Mouse (Mus musculus) intestine, postnatal 0 days (tissue): ENCODE results near the gene Ifnar1. TPM values are rescaled to one million over a fixed set of nuclear protein-coding genes. Genes with fewer than 3 reads are reported as not detected.

Experiments used
- ATAC-seq: fragments of 200-750 bp; cut with Nextera tagmentation; 2 replicates; pipeline ENCODE4 v1.8.0; 2017; ENCODE audit warnings: mild to moderate bottlenecking, moderate TSS enrichment, moderate library complexity
- H3K27ac ChIP-seq: fragments of 300-500 bp; sonication (generic); 2 replicates; pipeline ENCODE4 v1.5.1; 2014; ENCODE audit warnings: mild to moderate bottlenecking, low read depth, low read length, moderate library complexity
- H3K27me3 ChIP-seq: fragments of 300-500 bp; sonication (generic); replicated peaks from 2 replicates; pipeline ENCODE4 v1.6.1; 2014; ENCODE audit warnings: low read length, mixed read lengths; ENCODE audit not compliant: control insufficient read depth, insufficient read depth
- H3K36me3 ChIP-seq: fragments of 300-500 bp; sonication (generic); 2 replicates; pipeline ENCODE4 v1.6.1; 2014; ENCODE audit warnings: mild to moderate bottlenecking, moderate library complexity; ENCODE audit not compliant: control insufficient read depth, insufficient read depth
- H3K4me1 ChIP-seq: fragments of 300-500 bp; sonication (generic); replicated peaks from 2 replicates; pipeline ENCODE4 v1.6.1; 2014; ENCODE audit warnings: antibody characterized with exemption, low read length, mixed read lengths; ENCODE audit not compliant: control insufficient read depth, insufficient read depth
- H3K4me2 ChIP-seq: fragments of 300-500 bp; sonication (generic); replicated peaks from 2 replicates; pipeline ENCODE4 v1.6.1; 2014; ENCODE audit warnings: low read depth, mild to moderate bottlenecking, moderate library complexity
- H3K4me3 ChIP-seq: fragments of 300-500 bp; sonication (generic); 2 replicates; pipeline ENCODE4 v1.5.1; 2014; ENCODE audit warnings: low read depth, low read length
- H3K9ac ChIP-seq: fragments of 300-500 bp; sonication (generic); 2 replicates; pipeline ENCODE4 v1.6.1; 2014; ENCODE audit warnings: mild to moderate bottlenecking, low read depth, low read length
- H3K9me3 ChIP-seq: fragments of 300-500 bp; sonication (generic); 2 replicates; pipeline ENCODE4 v1.6.1; 2016; ENCODE audit warnings: mixed run types; ENCODE audit not compliant: control insufficient read depth
- CTCF ChIP-seq: sonication (generic); IDR thresholded peaks from 2 replicates; pipeline ENCODE4 v1.5.1; 2016; ENCODE audit warnings: low read depth, mild to moderate bottlenecking, control low read depth, antibody characterized with exemption, moderate library complexity
- WGBS: fragments of 180-500 bp; shearing (Covaris S2); extraction: QIAGEN DNeasy Blood & Tissue Kit; methylation state at CpG from one replicate; pipeline ENCODE4 v1.1.7; 2014; 5-methylcytosine and 5-hydroxymethylcytosine counted together
- polyA plus RNA-seq: library from polyadenylated mRNA; unstranded; fragments of >200 nt; fragmentation: Nextera tagmentation; extraction: Ambion mirVana; gene quantifications from 2 replicates; pipeline ENCODE4 v1.2.1, GENCODE M21; 2015

The Ifnar1 gene
- polyA plus RNA-seq, 1 experiment from 2014 or later: 18.2 TPM

DNA sequence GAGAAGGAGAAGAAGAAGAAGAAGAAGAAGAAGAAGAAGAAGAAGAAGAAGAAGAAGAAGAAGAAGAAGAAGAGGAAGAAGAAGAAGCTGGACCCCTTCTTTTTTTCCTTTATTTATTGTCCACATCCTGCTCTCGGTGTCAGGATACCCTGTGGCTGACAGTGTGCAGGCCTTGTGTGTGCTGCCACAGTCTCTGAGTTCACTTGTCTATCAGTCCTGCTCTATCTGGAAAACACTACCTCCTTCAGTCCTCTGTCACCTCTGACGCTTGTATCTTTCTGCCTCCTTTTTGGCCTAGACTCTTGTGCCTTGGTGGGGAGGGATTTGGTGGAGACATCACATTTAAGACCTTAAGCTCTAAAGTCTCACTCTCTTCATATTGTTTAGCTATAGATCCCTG is 21.6 kb upstream of the Ifnar1 start:
- H3K9ac ChIP-seq: no peak overlapping the region
- no peak for ATAC-seq
- no peaks in the 10 kb centered on the region for H3K27me3 ChIP-seq
- no peak overlapping the region for H3K4me2 ChIP-seq
- no peak overlapping the region for H3K27ac ChIP-seq
- H3K9me3 ChIP-seq: no peaks in the 10 kb centered on the region
- WGBS: 77% methylated on average over 2 of the region's 2 CpGs
- H3K36me3 ChIP-seq: no peaks in the 10 kb centered on the region
- TF ChIP-seq CTCF: no peak
- H3K4me3 ChIP-seq: no peak overlapping the region
- peaks cover 3% of the 10 kb centered on the region; the same call in 1 of the 2 replicates for H3K4me1 ChIP-seq

DNA sequence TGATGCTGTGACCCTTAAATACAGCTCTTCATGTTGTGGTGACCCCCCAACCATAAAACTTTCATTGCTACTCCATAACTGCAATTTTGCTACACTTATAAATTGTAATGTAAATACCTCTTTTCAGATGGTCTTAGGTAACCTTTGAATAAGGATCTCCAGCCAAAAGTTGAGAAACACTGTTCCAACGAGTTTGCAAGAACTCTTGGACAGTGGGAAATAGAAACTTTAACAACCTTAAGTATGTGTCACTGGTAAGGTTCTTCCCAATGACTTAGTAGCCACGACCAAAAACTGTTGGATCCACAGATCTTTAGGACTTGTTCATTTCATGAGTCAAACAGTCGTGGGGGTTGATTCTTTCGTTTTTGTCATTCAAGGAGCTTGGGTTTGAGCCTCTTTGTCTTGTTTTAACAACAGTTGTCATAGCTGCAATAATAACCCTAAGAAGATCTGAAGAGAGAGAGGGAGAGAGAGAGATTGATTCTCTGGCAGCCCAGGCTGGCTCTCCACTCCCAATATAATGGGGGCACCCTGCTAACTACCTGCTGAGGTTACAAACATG is 21.1 kb upstream of the Ifnar1 start:
- WGBS: 77% methylated on average over 4 of the region's 4 CpGs
- H3K9me3 ChIP-seq: no peaks in the 10 kb centered on the region
- H3K27ac ChIP-seq: peak overlapping the region; percentile 61; the same call in 1 of the 2 replicates
- H3K4me2 ChIP-seq: peak overlapping the region; percentile 96
- 0 out of 2 replicates have a peak overlapping the region, but pooled peaks have one; percentile 52 for H3K9ac ChIP-seq
- H3K4me1 ChIP-seq: peaks cover 3% of the 10 kb centered on the region; the same call in 1 of the 2 replicates
- peak overlapping the region; percentile 64 for H3K4me3 ChIP-seq
- no peaks in the 10 kb centered on the region for H3K36me3 ChIP-seq
- TF ChIP-seq CTCF: no peak
- no peak for ATAC-seq
- H3K27me3 ChIP-seq: no peaks in the 10 kb centered on the region

DNA sequence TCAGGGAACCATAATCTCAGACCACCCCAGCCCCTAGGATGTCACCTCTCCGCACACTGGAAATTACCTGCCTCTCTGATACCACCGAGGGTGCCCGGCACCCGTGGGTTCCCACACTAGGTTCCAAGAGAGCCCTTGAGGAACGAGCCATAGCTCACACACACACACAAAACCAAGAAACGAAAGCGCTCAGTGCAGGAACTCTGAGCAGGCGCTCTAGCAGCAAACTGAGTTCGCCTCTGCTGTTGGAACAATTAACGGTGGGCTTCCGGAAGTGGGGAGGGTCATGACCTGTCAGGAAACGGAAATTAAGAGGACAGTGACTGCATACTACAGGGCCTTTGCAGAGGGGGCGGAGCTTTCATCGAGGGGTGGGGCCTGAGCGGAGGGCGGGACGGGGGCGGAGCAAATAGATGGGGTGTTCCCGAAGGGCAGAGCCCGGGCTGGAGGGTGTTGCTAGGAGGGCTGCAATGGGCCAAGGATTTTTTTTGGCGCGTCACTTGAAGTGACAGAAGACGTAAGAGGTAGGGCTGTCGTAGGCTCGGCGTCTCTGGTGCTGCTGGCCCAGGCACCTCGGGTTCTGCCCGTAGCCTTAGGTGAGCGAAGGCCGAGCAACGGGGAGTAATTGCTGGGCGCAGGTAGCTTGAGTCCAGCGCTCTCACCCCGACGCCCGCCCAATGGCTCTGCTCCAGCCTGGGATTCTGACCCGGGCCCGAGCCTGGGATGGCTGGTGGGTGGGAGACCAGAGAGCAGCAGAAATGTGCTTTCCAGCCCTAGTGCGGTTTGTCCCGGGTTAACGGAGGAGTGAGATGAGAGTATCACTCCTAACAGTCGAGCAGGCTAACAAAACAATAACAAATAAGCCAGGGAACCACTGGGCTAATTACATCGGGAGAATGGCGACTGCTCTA is 20.2 kb upstream of the Ifnar1 start:
- ATAC-seq: peak; percentile 98
- Histone ChIP-seq H3K36me3 (no peaks in the 10 kb centered on the region), H3K27me3 (no peaks in the 10 kb centered on the region), H3K4me3 (peak overlapping the region; percentile 64), H3K27ac (peak overlapping the region; percentile 61), H3K4me2 (peak overlapping the region; percentile 96), H3K4me1 (peaks cover 3% of the 10 kb centered on the region; the same call in 1 of the 2 replicates), H3K9ac (peak overlapping the region; percentile 52), H3K9me3 (no peaks in the 10 kb centered on the region)
- under 1% methylated on average over 44 of the region's 44 CpGs for WGBS
- no peak for TF ChIP-seq CTCF

DNA sequence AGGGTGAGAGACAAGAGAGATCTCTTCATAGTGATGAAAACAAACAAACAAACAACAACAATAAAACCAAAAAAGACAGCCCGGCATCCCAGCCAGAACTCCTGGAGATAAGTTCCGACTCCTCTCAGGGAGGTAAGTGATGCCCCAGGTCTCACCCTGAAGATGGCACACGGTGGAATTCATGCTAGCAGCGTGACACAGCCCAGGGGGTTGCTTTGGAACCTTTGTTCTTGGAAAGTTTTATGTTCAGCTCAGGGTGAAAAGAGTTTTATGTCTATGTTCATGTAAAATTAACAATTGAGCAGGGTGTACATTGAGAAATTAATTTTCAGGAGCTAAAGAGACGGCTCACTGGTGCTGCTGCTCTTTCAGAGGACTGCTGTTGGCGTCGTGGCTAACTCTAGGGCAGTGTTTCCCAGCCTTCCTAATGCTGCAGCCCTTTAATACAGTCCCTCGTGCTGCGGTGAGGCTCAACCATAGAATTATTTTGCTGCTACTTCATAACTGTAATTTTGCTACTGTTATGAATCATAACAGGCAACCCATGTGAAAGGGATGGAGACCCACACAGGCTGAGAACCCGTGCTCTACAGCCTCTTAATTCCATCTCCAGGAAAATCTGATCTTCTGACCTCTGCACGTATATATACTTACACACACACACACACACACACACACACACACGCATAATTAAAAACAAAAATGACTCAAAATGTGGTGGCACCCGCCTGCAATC is 19.4 kb upstream of the Ifnar1 start:
- H3K9me3 ChIP-seq: no peaks in the 10 kb centered on the region
- WGBS: 49% methylated on average over 13 of the region's 13 CpGs
- no peak overlapping the region for H3K27ac ChIP-seq
- TF ChIP-seq CTCF: no peak
- H3K9ac ChIP-seq: 0 out of 2 replicates have a peak overlapping the region, but pooled peaks have one; percentile 52
- H3K4me3 ChIP-seq: peak overlapping the region; percentile 64
- peaks cover 3% of the 10 kb centered on the region; the same call in 1 of the 2 replicates for H3K4me1 ChIP-seq
- H3K4me2 ChIP-seq: peak overlapping the region; percentile 96
- H3K27me3 ChIP-seq: no peaks in the 10 kb centered on the region
- H3K36me3 ChIP-seq: no peaks in the 10 kb centered on the region
- no peak for ATAC-seq

DNA sequence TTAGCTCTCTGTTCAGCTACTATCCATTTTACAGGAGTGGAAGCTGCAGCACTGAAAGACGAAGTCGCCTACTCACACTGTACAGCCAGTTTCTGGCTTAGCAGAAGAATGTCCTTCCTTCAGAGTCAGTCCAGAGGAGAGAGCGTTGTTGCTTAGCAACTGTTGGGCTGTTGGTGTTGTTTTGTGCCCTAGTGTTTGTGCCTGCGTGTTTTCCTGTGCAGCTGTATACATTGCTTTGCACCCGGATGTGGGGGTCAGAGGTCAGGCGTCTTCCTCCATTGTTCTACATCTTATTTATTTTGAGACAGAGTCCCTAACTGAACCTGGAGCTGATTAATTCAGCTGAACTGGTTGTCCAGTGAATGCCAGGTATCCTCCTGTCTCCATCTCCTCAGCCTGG is 18.5 kb upstream of the Ifnar1 start:
- peak overlapping the region; percentile 96 for H3K4me2 ChIP-seq
- H3K27me3 ChIP-seq: no peaks in the 10 kb centered on the region
- no peak overlapping the region for H3K9ac ChIP-seq
- 53% methylated on average over 6 of the region's 6 CpGs for WGBS
- TF ChIP-seq CTCF: no peak
- ATAC-seq: no peak
- H3K27ac ChIP-seq: no peak overlapping the region
- no peaks in the 10 kb centered on the region for H3K9me3 ChIP-seq
- H3K4me3 ChIP-seq: no peak overlapping the region
- no peaks in the 10 kb centered on the region for H3K36me3 ChIP-seq
- peaks cover 3% of the 10 kb centered on the region; the same call in 1 of the 2 replicates for H3K4me1 ChIP-seq

DNA sequence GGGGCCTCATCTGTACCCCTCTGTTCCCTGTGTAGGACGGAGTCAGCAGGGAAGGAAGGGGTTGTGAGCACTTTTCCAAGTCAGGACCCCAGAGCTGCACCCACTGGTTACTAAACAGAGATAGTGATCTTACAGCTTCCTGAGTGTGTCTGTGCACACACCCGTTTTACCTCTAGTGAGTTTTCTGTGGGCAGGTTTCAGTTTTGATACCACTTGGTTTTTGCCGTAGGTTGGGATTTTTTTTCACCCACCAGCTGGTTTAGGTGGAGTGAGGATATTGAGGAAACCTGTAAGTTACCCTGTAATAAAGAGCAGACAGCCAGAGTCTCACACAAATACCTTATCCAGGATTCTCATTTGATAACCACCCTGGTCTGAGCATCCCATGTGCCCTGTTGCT is 14.6 kb upstream of the Ifnar1 start:
- ATAC-seq: no peak
- Histone ChIP-seq H3K27ac (no peak overlapping the region), H3K36me3 (no peaks in the 10 kb centered on the region), H3K4me2 (no peak overlapping the region), H3K4me1 (no peaks in the 10 kb centered on the region; the same call in 1 of the 2 replicates), H3K9ac (no peak overlapping the region), H3K4me3 (no peak overlapping the region), H3K27me3 (no peaks in the 10 kb centered on the region), H3K9me3 (no peaks in the 10 kb centered on the region)
- 70% methylated on average over 3 of the region's 3 CpGs for WGBS
- no peak for TF ChIP-seq CTCF
